ENCODE assay signal across 19 mouse cellular contexts in genomic region chr1:159657856-159658542, GRCm38 (mm10).
A peak's percentile ranks its signal among the peaks of the same experiment; 100 is the strongest.
DNase-seq lines count a peak whose midpoint lies in the region; ATAC-seq and TF ChIP-seq lines count a peak whose summit lies in the region.
"Had no signal": no experiment of that assay in that cellular context is flagged by ENCODE, and none has a peak within 500 bp of the region (broad histone marks: within the 10 kb centered on the region; RNA-seq: fewer than 3 reads in every experiment).

No protein-coding gene starts in this region.

- H3K36me3 ChIP-seq in forebrain, embryonic 11.5 days (ENCODE audit: control insufficient read depth, insufficient read depth, low read length): no peaks in the 10 kb centered on the region
- no peaks in the 10 kb centered on the region for H3K36me3 ChIP-seq in forebrain, embryonic 16.5 days (ENCODE audit: control insufficient read depth, insufficient read depth)
- H3K36me3 ChIP-seq in kidney, embryonic 16.5 days (ENCODE audit: insufficient read depth, low read length): no peaks in the 10 kb centered on the region
- no peaks in the 10 kb centered on the region for H3K36me3 ChIP-seq in embryonic facial prominence, embryonic 10.5 days (replicated peaks)
- H3K36me3 ChIP-seq in limb, embryonic 14.5 days (ENCODE audit: control insufficient read depth, insufficient read depth, low read length): no peaks in the 10 kb centered on the region
- H3K36me3 ChIP-seq: G1E; heart, embryonic 13.5 days; hindbrain, embryonic 15.5 days; liver, embryonic 13.5 days; midbrain, embryonic 13.5 days had no signal

- H3K27me3 ChIP-seq in forebrain, embryonic 11.5 days (ENCODE audit: control insufficient read depth, insufficient read depth, low read length): no peaks in the 10 kb centered on the region
- H3K27me3 ChIP-seq in forebrain, embryonic 16.5 days (replicated peaks; ENCODE audit: control insufficient read depth, insufficient read depth, low read length): no peaks in the 10 kb centered on the region
- no peaks in the 10 kb centered on the region for H3K27me3 ChIP-seq in kidney, embryonic 16.5 days (ENCODE audit: insufficient read depth, low read length)
- 0 out of 2 replicates have a peak, but pooled peaks cover 5% of the 10 kb centered on the region for H3K27me3 ChIP-seq in embryonic facial prominence, embryonic 10.5 days (replicated peaks; ENCODE audit: low read depth, poor library complexity, severe bottlenecking)
- H3K27me3 ChIP-seq in limb, embryonic 14.5 days (ENCODE audit: control insufficient read depth, insufficient read depth, low read length): no peaks in the 10 kb centered on the region
- H3K27me3 ChIP-seq: heart, embryonic 13.5 days; hindbrain, embryonic 15.5 days; liver, embryonic 13.5 days; midbrain, embryonic 13.5 days had no signal

- H3K9me3 ChIP-seq in forebrain, embryonic 11.5 days (ENCODE audit: control insufficient read depth, low read length): no peaks in the 10 kb centered on the region
- H3K9me3 ChIP-seq in forebrain, embryonic 16.5 days (ENCODE audit: control insufficient read depth, low read length): no peaks in the 10 kb centered on the region
- no peaks in the 10 kb centered on the region for H3K9me3 ChIP-seq in kidney, embryonic 16.5 days (ENCODE audit: low read length)
- H3K9me3 ChIP-seq in embryonic facial prominence, embryonic 10.5 days: no peaks in the 10 kb centered on the region
- no peaks in the 10 kb centered on the region for H3K9me3 ChIP-seq in limb, embryonic 14.5 days (ENCODE audit: control insufficient read depth, low read length)
- H3K9me3 ChIP-seq: G1E; heart, embryonic 13.5 days; hindbrain, embryonic 15.5 days; liver, embryonic 13.5 days; midbrain, embryonic 13.5 days had no signal

- H3K27ac ChIP-seq in forebrain, embryonic 11.5 days (ENCODE audit: low read depth, low read length): 0 out of 2 replicates have a peak overlapping the region, but pooled peaks have one; percentile 18
- no peak overlapping the region for H3K27ac ChIP-seq in forebrain, embryonic 16.5 days (ENCODE audit: low read length)
- H3K27ac ChIP-seq in kidney, embryonic 16.5 days (ENCODE audit: low read length): no peak overlapping the region
- peak overlapping the region; percentile 44; the same call in 1 of the 2 replicates for H3K27ac ChIP-seq in embryonic facial prominence, embryonic 10.5 days (replicated peaks)
- no peak overlapping the region for H3K27ac ChIP-seq in limb, embryonic 14.5 days (replicated peaks; ENCODE audit: low read depth, low read length)
- H3K27ac ChIP-seq: heart, embryonic 13.5 days; hindbrain, embryonic 15.5 days; left cerebral cortex, adult 2 months; liver, embryonic 13.5 days; midbrain, embryonic 13.5 days had no signal

- ATAC-seq in forebrain, embryonic 11.5 days (replicated peaks; ENCODE audit: low FRiP score): peak; percentile 25; the same call in 1 of the 2 replicates
- ATAC-seq in forebrain, embryonic 16.5 days: no peak
- ATAC-seq in kidney, embryonic 16.5 days (ENCODE audit: low FRiP score, low TSS enrichment): peak; percentile 82
- ATAC-seq in limb, embryonic 14.5 days (ENCODE audit: low FRiP score, low read depth): peak; percentile 50
- ATAC-seq in frontal cortex, adult (ENCODE audit: low TSS enrichment): no peak

- no peak for TF ChIP-seq POLR2A in limb, embryonic 14.5 days (IDR thresholded peaks at IDR 0.05; ENCODE audit: borderline replicate concordance, extremely low read depth, insufficient read depth, insufficient read length)

- H3K9ac ChIP-seq in forebrain, embryonic 11.5 days (ENCODE audit: low read length): no peak overlapping the region
- H3K9ac ChIP-seq in forebrain, embryonic 16.5 days (replicated peaks; ENCODE audit: low read depth, low read length): no peak overlapping the region
- no peak overlapping the region for H3K9ac ChIP-seq in kidney, embryonic 16.5 days (replicated peaks; ENCODE audit: low read length)
- H3K9ac ChIP-seq in limb, embryonic 14.5 days (ENCODE audit: low read depth, low read length, severe bottlenecking): no peak overlapping the region
- H3K9ac ChIP-seq: heart, embryonic 13.5 days; hindbrain, embryonic 15.5 days; liver, embryonic 13.5 days; midbrain, embryonic 13.5 days had no signal

- no peak for DNase-seq in forebrain, embryonic 11.5 days (ENCODE audit: low spot score)
- DNase-seq in kidney, postnatal 10 days: no peak
- DNase-seq in embryonic facial prominence, embryonic 10.5 days (ENCODE audit: low spot score): peak; percentile 36
- DNase-seq in limb, embryonic 14.5 days (ENCODE audit: low spot score): peak; percentile 28
- DNase-seq in cerebellum, postnatal 36 days: no peak
- DNase-seq: B cell, adult 2 months; cerebellum, adult 2 months; gastrocnemius, postnatal 10 days; liver, embryonic 13.5 days; lung, postnatal 14 days; thymus, adult 2 months had no signal

- H3K4me1 ChIP-seq in forebrain, embryonic 11.5 days (replicated peaks; ENCODE audit: control insufficient read depth, insufficient read depth, low read length): peaks cover 6% of the 10 kb centered on the region; the same call in 1 of the 2 replicates
- H3K4me1 ChIP-seq in forebrain, embryonic 16.5 days (replicated peaks; ENCODE audit: control insufficient read depth, insufficient read depth, low read length): peaks cover 13% of the 10 kb centered on the region
- peaks cover 11% of the 10 kb centered on the region for H3K4me1 ChIP-seq in kidney, embryonic 16.5 days (ENCODE audit: insufficient read depth, low read length)
- peaks cover 33% of the 10 kb centered on the region for H3K4me1 ChIP-seq in embryonic facial prominence, embryonic 10.5 days
- peaks cover 8% of the 10 kb centered on the region; the same call in 1 of the 2 replicates for H3K4me1 ChIP-seq in limb, embryonic 14.5 days (ENCODE audit: control insufficient read depth, insufficient read depth, low read length)
- H3K4me1 ChIP-seq: liver, embryonic 13.5 days had no signal

- H3K4me3 ChIP-seq in forebrain, embryonic 11.5 days (ENCODE audit: low read depth, low read length): no peak overlapping the region
- H3K4me3 ChIP-seq in forebrain, embryonic 16.5 days (replicated peaks; ENCODE audit: low read length): no peak overlapping the region
- H3K4me3 ChIP-seq in kidney, embryonic 16.5 days (ENCODE audit: low read length): no peak overlapping the region
- no peak overlapping the region for H3K4me3 ChIP-seq in embryonic facial prominence, embryonic 10.5 days
- no peak overlapping the region for H3K4me3 ChIP-seq in limb, embryonic 14.5 days (replicated peaks; ENCODE audit: low read length)
- H3K4me3 ChIP-seq: heart, embryonic 13.5 days; hindbrain, embryonic 15.5 days; left cerebral cortex, adult 2 months; liver, embryonic 13.5 days; midbrain, embryonic 13.5 days had no signal

- 27% methylated on average over 11 of the region's 11 CpGs for WGBS in forebrain, embryonic 11.5 days
- WGBS in forebrain, embryonic 16.5 days: 17% methylated on average over 11 of the region's 11 CpGs
- WGBS in kidney, embryonic 16.5 days: 11% methylated on average over 11 of the region's 11 CpGs
- WGBS in embryonic facial prominence, embryonic 10.5 days: 32% methylated on average over 11 of the region's 11 CpGs
- 17% methylated on average over 11 of the region's 11 CpGs for WGBS in limb, embryonic 14.5 days

- H3K4me2 ChIP-seq in forebrain, embryonic 11.5 days (ENCODE audit: low read depth, low read length, severe bottlenecking): no peak overlapping the region
- no peak overlapping the region for H3K4me2 ChIP-seq in forebrain, embryonic 16.5 days (ENCODE audit: low read length)
- H3K4me2 ChIP-seq in kidney, embryonic 16.5 days (replicated peaks; ENCODE audit: low read depth, low read length): peak overlapping the region; percentile 3; the same call in 1 of the 2 replicates
- peak overlapping the region; percentile 11 for H3K4me2 ChIP-seq in limb, embryonic 14.5 days (replicated peaks; ENCODE audit: low read depth, low read length, severe bottlenecking)
- H3K4me2 ChIP-seq: heart, embryonic 13.5 days; hindbrain, embryonic 15.5 days; liver, embryonic 13.5 days; midbrain, embryonic 13.5 days had no signal

Comparison
In these comparisons a context has a peak if more than half of its experiments do, and no peak if none do; other contexts are left out.
1. ATAC-seq: peak in forebrain, embryonic 11.5 days (single experiment), kidney, embryonic 16.5 days (single experiment) and limb, embryonic 14.5 days (single experiment); none in forebrain, embryonic 16.5 days (single experiment) and frontal cortex, adult (single experiment).
2. H3K27ac ChIP-seq: peak in forebrain, embryonic 11.5 days (single experiment) and embryonic facial prominence, embryonic 10.5 days (single experiment); none in forebrain, embryonic 16.5 days (single experiment), kidney, embryonic 16.5 days (single experiment) and limb, embryonic 14.5 days (single experiment).
3. DNase-seq: peak in embryonic facial prominence, embryonic 10.5 days (single experiment) and limb, embryonic 14.5 days (single experiment); none in forebrain, embryonic 11.5 days (single experiment), kidney, postnatal 10 days (single experiment) and cerebellum, postnatal 36 days (0 of 2).
4. H3K4me2 ChIP-seq: peak in kidney, embryonic 16.5 days (single experiment) and limb, embryonic 14.5 days (single experiment); none in forebrain, embryonic 11.5 days (single experiment) and forebrain, embryonic 16.5 days (single experiment).